Mouse (Mus musculus) E14TG2a.4 (cell line): ENCODE measurements at regions not wholly inside any gene's neighbourhood (a gene's known extent, or its start where the extent isn't known, plus 50 kb on each side); places are given as distances from the start of the nearest gene placed in this dataset.

Source experiments
- H3K27me3 ChIP-seq: 2 replicates; pipeline ENCODE4 v1.6.1; 2014; ENCODE audit warnings: low read length, control low read depth; ENCODE audit not compliant: insufficient read depth
- H3K36me3 ChIP-seq: 2 replicates; pipeline ENCODE4 v1.6.1; 2014; ENCODE audit warnings: low read length, control low read depth; ENCODE audit not compliant: insufficient read depth
- H3K4me1 ChIP-seq: replicated peaks from 2 replicates; pipeline ENCODE4 v1.6.1; 2014; ENCODE audit warnings: low read depth, low read length, control low read depth
- H3K4me3 ChIP-seq: replicated peaks from 2 replicates; pipeline ENCODE4 v1.5.1; 2014; ENCODE audit warnings: mild to moderate bottlenecking, low read length
- H3K9me3 ChIP-seq: 2 replicates; pipeline ENCODE4 v1.6.1; 2014; ENCODE audit warnings: low read length, control low read depth
- CTCF ChIP-seq: conservative IDR thresholded peaks from 2 replicates; pipeline ENCODE4 v1.5.1; 2014; ENCODE audit warnings: low read length
- NANOG ChIP-seq: IDR thresholded peaks from 2 replicates; pipeline ENCODE4 v1.6.1; 2014; ENCODE audit warnings: borderline replicate concordance, low read length, mixed read lengths
- POU5F1 ChIP-seq: IDR thresholded peaks from 2 replicates; pipeline ENCODE4 v1.6.1; 2014; ENCODE audit warnings: low read length, borderline replicate concordance

DNA sequence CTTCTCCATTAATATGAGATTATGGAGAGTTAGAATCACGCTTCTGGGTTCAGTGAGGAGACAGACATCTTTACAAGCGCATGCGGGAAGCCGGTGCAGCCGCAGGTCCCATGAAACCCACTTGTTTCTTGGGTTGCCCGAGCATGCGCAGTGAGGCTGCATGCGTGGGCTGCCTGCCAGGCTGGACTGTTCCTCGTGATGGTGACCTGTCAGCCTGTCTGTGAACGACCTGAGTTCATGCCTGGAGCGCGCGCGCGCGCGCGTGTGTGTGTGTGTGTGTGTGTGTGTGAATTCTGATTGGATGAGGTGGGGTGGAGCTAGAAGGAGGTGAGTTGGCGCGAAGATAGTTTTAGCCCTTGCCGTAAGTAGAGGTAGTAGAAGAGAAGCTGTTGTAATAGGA, 166.2 kb upstream of the Plxnc1 start:
- H3K36me3 ChIP-seq: no peaks in the 10 kb centered on the region
- no peak overlapping the region for H3K4me3 ChIP-seq
- H3K4me1 ChIP-seq: peaks cover 34% of the 10 kb centered on the region
- peaks cover 19% of the 10 kb centered on the region for H3K27me3 ChIP-seq
- TF ChIP-seq CTCF (no peak), NANOG (no peak), POU5F1 (no peak)
- H3K9me3 ChIP-seq: no peaks in the 10 kb centered on the region

DNA sequence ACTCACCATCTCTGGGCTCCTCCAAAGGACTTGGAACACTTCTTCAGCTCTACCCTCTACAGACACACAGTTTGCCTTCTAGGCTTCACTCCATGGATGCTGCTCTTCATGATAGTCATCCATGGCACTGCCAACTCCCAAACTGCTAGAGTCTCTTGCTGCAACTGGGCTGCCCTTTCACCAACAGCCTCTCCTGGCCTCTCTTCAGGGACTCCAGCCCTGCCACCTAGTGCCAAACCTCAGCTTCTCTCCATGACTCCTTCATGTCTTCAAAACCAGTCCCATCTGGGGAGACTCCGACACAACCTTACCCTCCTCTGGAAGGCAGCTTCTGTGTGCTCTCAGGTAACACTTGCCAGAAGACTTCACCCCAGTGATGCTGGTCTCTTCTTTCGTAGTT, 164.9 kb upstream of the Plxnc1 start:
- H3K9me3 ChIP-seq: no peaks in the 10 kb centered on the region
- peaks cover 25% of the 10 kb centered on the region for H3K4me1 ChIP-seq
- H3K4me3 ChIP-seq: no peak overlapping the region
- peaks cover 19% of the 10 kb centered on the region for H3K27me3 ChIP-seq
- TF ChIP-seq CTCF (no peak), POU5F1 (no peak), NANOG (no peak)
- no peaks in the 10 kb centered on the region for H3K36me3 ChIP-seq

GRCm38 (mm10) chr10:95107532-95108251, 163.1 kb upstream of the Plxnc1 start:
- H3K9me3 ChIP-seq: no peaks in the 10 kb centered on the region
- peaks cover 19% of the 10 kb centered on the region for H3K27me3 ChIP-seq
- H3K36me3 ChIP-seq: no peaks in the 10 kb centered on the region
- H3K4me3 ChIP-seq: no peak overlapping the region
- TF ChIP-seq POU5F1 (no peak), CTCF (no peak), NANOG (no peak)
- peaks cover 22% of the 10 kb centered on the region for H3K4me1 ChIP-seq

DNA sequence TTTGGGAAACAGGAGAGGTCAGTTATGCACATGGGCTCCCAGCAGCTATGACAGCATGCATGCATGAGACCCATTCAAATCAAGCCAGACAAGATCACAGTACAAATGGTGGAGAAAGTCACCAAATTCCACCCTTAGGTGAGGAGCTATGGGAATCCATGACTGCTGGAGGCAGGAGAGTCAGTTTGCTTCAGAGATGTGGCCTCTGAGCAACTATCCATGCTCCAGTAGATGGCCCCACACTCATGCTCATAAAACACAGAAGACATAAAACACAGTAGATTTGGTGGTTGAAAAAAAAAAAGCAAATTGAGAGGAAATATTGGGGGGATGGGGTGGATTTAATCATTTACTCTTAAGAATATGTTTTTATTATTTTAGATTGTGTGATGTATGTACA, 159.2 kb upstream of the Plxnc1 start:
- Histone ChIP-seq H3K9me3 (no peaks in the 10 kb centered on the region), H3K27me3 (0 out of 2 replicates have a peak, but pooled peaks cover 2% of the 10 kb centered on the region), H3K36me3 (no peaks in the 10 kb centered on the region), H3K4me3 (no peak overlapping the region), H3K4me1 (no peaks in the 10 kb centered on the region)
- TF ChIP-seq CTCF (no peak), NANOG (no peak), POU5F1 (no peak)

- H3K4me1 ChIP-seq: no peaks in the 10 kb centered on the region
- H3K9me3 ChIP-seq: no peaks in the 10 kb centered on the region
- H3K27me3 ChIP-seq: 0 out of 2 replicates have a peak, but pooled peaks cover 2% of the 10 kb centered on the region
- no peak overlapping the region for H3K4me3 ChIP-seq
- H3K36me3 ChIP-seq: no peaks in the 10 kb centered on the region
- TF ChIP-seq NANOG (no peak), POU5F1 (no peak), CTCF (no peak)
These were observed 158.3 kb upstream of the Plxnc1 start for GRCm38 (mm10) chr10:95102981-95103380.

- 0 out of 2 replicates have a peak, but pooled peaks cover 2% of the 10 kb centered on the region for H3K27me3 ChIP-seq
- H3K9me3 ChIP-seq: no peaks in the 10 kb centered on the region
- H3K4me1 ChIP-seq: peaks cover 7% of the 10 kb centered on the region
- TF ChIP-seq CTCF: no peak
- H3K4me3 ChIP-seq: no peak overlapping the region
- H3K36me3 ChIP-seq: no peaks in the 10 kb centered on the region
These were observed 155.3 kb upstream of the Plxnc1 start for GRCm38 (mm10) chr10:95099906-95100305.

- Histone ChIP-seq H3K4me3 (no peak overlapping the region), H3K9me3 (no peaks in the 10 kb centered on the region), H3K4me1 (peaks cover 26% of the 10 kb centered on the region), H3K36me3 (no peaks in the 10 kb centered on the region), H3K27me3 (no peaks in the 10 kb centered on the region)
- TF ChIP-seq CTCF (no peak), NANOG (no peak), POU5F1 (no peak)
These were observed 151.2 kb upstream of the Plxnc1 start for GRCm38 (mm10) chr10:95095847-95096246.

- Histone ChIP-seq H3K27me3 (no peaks in the 10 kb centered on the region), H3K9me3 (no peaks in the 10 kb centered on the region)
- TF ChIP-seq CTCF (no peak), NANOG (peak; percentile 22; the same call in 1 of the 2 replicates), POU5F1 (no peak)
These were observed 150.1 kb upstream of the Plxnc1 start for GRCm38 (mm10) chr10:95094771-95095170.

GRCm38 (mm10) chr10:95093266-95093665, 148.6 kb upstream of the Plxnc1 start:
- H3K9me3 ChIP-seq: no peaks in the 10 kb centered on the region
- peaks cover 6% of the 10 kb centered on the region; the same call in 1 of the 2 replicates for H3K27me3 ChIP-seq
- no peak for TF ChIP-seq CTCF
- TF ChIP-seq NANOG: no peak
- no peak for TF ChIP-seq POU5F1
- no peak overlapping the region for H3K4me3 ChIP-seq
- H3K36me3 ChIP-seq: no peaks in the 10 kb centered on the region
- H3K4me1 ChIP-seq: peaks cover 29% of the 10 kb centered on the region

More at GRCm38 (mm10) chr10:95094771-95095170, 150.1 kb upstream of the Plxnc1 start:
- Histone ChIP-seq H3K4me3 (no peak overlapping the region), H3K36me3 (no peaks in the 10 kb centered on the region), H3K4me1 (peaks cover 26% of the 10 kb centered on the region)
